Mouse (Mus musculus) MN1 (cell line): ENCODE measurements around the gene Ttll12.

ENCODE experiments used
- DNase-seq: peaks from one replicate; pipeline ENCODE4 v3.0.0-alpha.2; 2016; ENCODE audit warnings: low spot score

Gene Ttll12

GRCm38 (mm10) chr15:83594513-83595363, at the start of gene Ttll12:
Ttll12 (minus strand) TSS chr15:83595157.
- peak; percentile 99 for DNase-seq

- no peak for DNase-seq
These were observed 47.6 kb upstream of the Ttll12 start for GRCm38 (mm10) chr15:83642518-83642917.

- no peak for DNase-seq
These were observed 45.3 kb upstream of the Ttll12 start for GRCm38 (mm10) chr15:83640208-83640607.

GRCm38 (mm10) chr15:83639160-83639559, 44.2 kb upstream of the Ttll12 start:
- peak; percentile 95 for DNase-seq

GRCm38 (mm10) chr15:83638196-83638899, 43.4 kb upstream of the Ttll12 start:
- DNase-seq = peak; percentile 51

GRCm38 (mm10) chr15:83636759-83637158, 41.8 kb upstream of the Ttll12 start:
- DNase-seq = no peak

GRCm38 (mm10) chr15:83635251-83635650, 40.3 kb upstream of the Ttll12 start:
- no peak for DNase-seq

- DNase-seq = peak; percentile 50
These were observed 39.1 kb upstream of the Ttll12 start for GRCm38 (mm10) chr15:83634076-83634475.

GRCm38 (mm10) chr15:83631071-83631470, 36.1 kb upstream of the Ttll12 start:
- DNase-seq = no peak

GRCm38 (mm10) chr15:83629716-83630115, 34.8 kb upstream of the Ttll12 start:
- no peak for DNase-seq

GRCm38 (mm10) chr15:83626142-83626645, 31.2 kb upstream of the Ttll12 start:
- DNase-seq = no peak

GRCm38 (mm10) chr15:83615245-83615644, 20.3 kb upstream of the Ttll12 start:
- no peak for DNase-seq

GRCm38 (mm10) chr15:83607115-83607802, 12.3 kb upstream of the Ttll12 start:
- peak; percentile 81 for DNase-seq

- no peak for DNase-seq
These were observed 11.7 kb upstream of the Ttll12 start for GRCm38 (mm10) chr15:83606700-83607099.

- DNase-seq = no peak
These were observed 11.3 kb upstream of the Ttll12 start for GRCm38 (mm10) chr15:83606216-83606615.

- no peak for DNase-seq
These were observed 8.5 kb upstream of the Ttll12 start for GRCm38 (mm10) chr15:83603426-83603825.

- no peak for DNase-seq
These were observed 8.1 kb upstream of the Ttll12 start for GRCm38 (mm10) chr15:83603046-83603396.

GRCm38 (mm10) chr15:83602372-83603045, 7.6 kb upstream of the Ttll12 start:
- DNase-seq = peak; percentile 62

GRCm38 (mm10) chr15:83601185-83601584, 6.2 kb upstream of the Ttll12 start:
- DNase-seq = no peak

- no peak for DNase-seq
These were observed 1.9 kb upstream of the Ttll12 start for GRCm38 (mm10) chr15:83596833-83597232.

- DNase-seq = no peak
These were observed 381 bp upstream of the Ttll12 start for GRCm38 (mm10) chr15:83595364-83595711.
